Mouse (Mus musculus) myocyte (in vitro differentiated cells): ENCODE measurements around the gene Dchs2. TPM values are rescaled to one million over a fixed set of nuclear protein-coding genes. Genes with fewer than 3 reads are reported as not detected.
"Not testable (repeated sequence)": the region's sequence is repeated elsewhere in the genome, so short reads cannot be mapped to it uniquely, and the experiment has no call there.

Experiments used
- H3K27me3 ChIP-seq: one replicate; pipeline ENCODE4 v1.6.1; 2011; ENCODE audit not compliant: control insufficient read depth, insufficient read depth, insufficient read length
- H3K36me3 ChIP-seq: one replicate; pipeline ENCODE4 v1.6.1; 2011; ENCODE audit not compliant: control insufficient read depth, insufficient read depth
- H3K4me2 ChIP-seq: one replicate; pipeline ENCODE4 v1.6.1; 2011; ENCODE audit warnings: low read depth, control low read depth
- H3K4me3 ChIP-seq: one replicate; pipeline ENCODE4 v1.5.1; 2011; ENCODE audit warnings: mild to moderate bottlenecking, control low read depth, moderate library complexity
- H3K79me2 ChIP-seq: one replicate; pipeline ENCODE4 v1.6.1; 2011; ENCODE audit not compliant: control insufficient read depth, insufficient read depth
- H3ac ChIP-seq: one replicate; pipeline ENCODE4 v1.6.1; 2011; ENCODE audit not compliant: control insufficient read depth, insufficient read length
- CEBPB ChIP-seq: IDR thresholded peaks from 2 replicates; pipeline ENCODE4 v1.6.1; 2011; ENCODE audit warnings: mild to moderate bottlenecking, moderate library complexity; ENCODE audit not compliant: poor library complexity, insufficient read depth, severe bottlenecking
- E2F4 ChIP-seq: IDR thresholded peaks from one replicate; pipeline ENCODE4 v1.6.1; 2011; ENCODE audit warnings: mild to moderate bottlenecking, control low read depth, moderate library complexity; ENCODE audit not compliant: insufficient read depth
- MAX ChIP-seq: IDR thresholded peaks from one replicate; pipeline ENCODE4 v1.6.1; 2011; ENCODE audit warnings: low read depth, mild to moderate bottlenecking, control low read depth
- MYOD1 ChIP-seq, 3 experiments: IDR thresholded peaks; one replicate each; pipeline ENCODE4 v1.6.1; 2011; ENCODE audit warnings: control low read depth in 2 of 3, low read depth in 2 of 3, mild to moderate bottlenecking in 2 of 3, moderate library complexity in 1 of 3; ENCODE audit not compliant: insufficient read length in 2 of 3, control insufficient read depth in 1 of 3
- MYOG ChIP-seq, 3 experiments: IDR thresholded peaks; one replicate each; pipeline ENCODE4 v1.6.1; 2011; ENCODE audit warnings: control low read depth in 2 of 3, low read depth in 2 of 3, mild to moderate bottlenecking in 2 of 3; ENCODE audit not compliant: insufficient read length in 2 of 3, control insufficient read depth in 1 of 3, insufficient read depth in 1 of 3
- POLR2A ChIP-seq: IDR thresholded peaks from one replicate; pipeline ENCODE4 v1.6.1; 2011; ENCODE audit warnings: low read depth, mild to moderate bottlenecking, control low read depth, moderate library complexity; ENCODE audit not compliant: insufficient read length
- POLR2AphosphoS2 ChIP-seq: IDR thresholded peaks from one replicate; pipeline ENCODE4 v1.6.1; 2011; ENCODE audit warnings: low read depth, control low read depth; ENCODE audit not compliant: insufficient read length
- REST ChIP-seq: IDR thresholded peaks from one replicate; pipeline ENCODE4 v1.6.1; 2011; ENCODE audit warnings: mild to moderate bottlenecking, control low read depth, moderate library complexity; ENCODE audit not compliant: insufficient read depth, insufficient read length
- SRF ChIP-seq: IDR thresholded peaks from one replicate; pipeline ENCODE4 v1.6.1; 2011; ENCODE audit warnings: low read depth; ENCODE audit not compliant: control insufficient read depth, insufficient read length
- TCF12 ChIP-seq: IDR thresholded peaks from one replicate; pipeline ENCODE4 v1.6.1; 2011; ENCODE audit warnings: mild to moderate bottlenecking, control low read depth; ENCODE audit not compliant: poor library complexity, insufficient read depth, severe bottlenecking
- TCF3 ChIP-seq: IDR thresholded peaks from one replicate; pipeline ENCODE4 v1.6.1; 2011; ENCODE audit warnings: low read depth, control low read depth; ENCODE audit not compliant: insufficient read length
- USF1 ChIP-seq: IDR thresholded peaks from one replicate; pipeline ENCODE4 v1.6.1; 2011; ENCODE audit warnings: low read depth, mild to moderate bottlenecking, control low read depth, moderate library complexity
- polyA plus RNA-seq: library from polyadenylated mRNA; unstranded; fragments of >200 nt; fragmentation: generic; extraction: Trizol; gene quantifications from one replicate; pipeline ENCODE4 v1.2.1, GENCODE M21; 2012; ENCODE audit warnings: missing spikeins

The Dchs2 gene
- polyA plus RNA-seq, 1 experiment = 0.04 TPM

- Histone ChIP-seq H3ac (no peak overlapping the region), H3K27me3 (peaks cover 6% of the 10 kb centered on the region), H3K4me2 (no peak overlapping the region), H3K4me3 (no peak overlapping the region), H3K79me2 (no peaks in the 10 kb centered on the region), H3K36me3 (no peaks in the 10 kb centered on the region)
- TF ChIP-seq POLR2AphosphoS2 (no peak), CEBPB (no peak), E2F4 (no peak), SRF (no peak), MYOD1 (IDR thresholded peaks at IDR 0.05; ENCODE audit: control insufficient read depth in 1 of 3, insufficient read length in 2 of 3, low read depth in 2 of 3) (no peak), TCF12 (no peak), MAX (no peak), TCF3 (no peak), REST (no peak), USF1 (no peak), MYOG (IDR thresholded peaks at IDR 0.05; ENCODE audit: control insufficient read depth in 1 of 3, insufficient read depth in 1 of 3, insufficient read length in 2 of 3, low read depth in 2 of 3) (no peak), POLR2A (no peak)
These were observed 14.9 kb upstream of the Dchs2 start for GRCm38 (mm10) chr3:83112869-83113268.

- Histone ChIP-seq H3K36me3 (no peaks in the 10 kb centered on the region), H3ac (no peak overlapping the region), H3K4me3 (no peak overlapping the region), H3K79me2 (no peaks in the 10 kb centered on the region), H3K4me2 (no peak overlapping the region), H3K27me3 (peaks cover 6% of the 10 kb centered on the region)
- TF ChIP-seq POLR2AphosphoS2 (no peak), POLR2A (no peak), SRF (no peak)
These were observed 12.8 kb upstream of the Dchs2 start for GRCm38 (mm10) chr3:83114946-83115345.

- no peaks in the 10 kb centered on the region for H3K79me2 ChIP-seq
- H3K36me3 ChIP-seq = no peaks in the 10 kb centered on the region
- TF ChIP-seq USF1 = no peak
- no peak for TF ChIP-seq TCF12
- TF ChIP-seq SRF = no peak
- no peak for TF ChIP-seq REST
- TF ChIP-seq POLR2A = no peak
- no peak for TF ChIP-seq TCF3
- no peak for TF ChIP-seq MYOD1 (IDR thresholded peaks at IDR 0.05; ENCODE audit: control insufficient read depth in 1 of 3, insufficient read length in 2 of 3, low read depth in 2 of 3)
- TF ChIP-seq MYOG (IDR thresholded peaks at IDR 0.05; ENCODE audit: control insufficient read depth in 1 of 3, insufficient read depth in 1 of 3, insufficient read length in 2 of 3, low read depth in 2 of 3) = no peak
- no peak for TF ChIP-seq E2F4
- TF ChIP-seq MAX = no peak
- TF ChIP-seq CEBPB = no peak
- TF ChIP-seq POLR2AphosphoS2 = no peak
- peak overlapping the region; percentile 4 for H3K4me2 ChIP-seq
- no peak overlapping the region for H3K4me3 ChIP-seq
- no peak overlapping the region for H3ac ChIP-seq
- H3K27me3 ChIP-seq = peaks cover 6% of the 10 kb centered on the region
These were observed 10.2 kb upstream of the Dchs2 start for GRCm38 (mm10) chr3:83117592-83117991.

GRCm38 (mm10) chr3:83123945-83124344 lies 3.8 kb upstream of the Dchs2 start:
- H3K4me2 ChIP-seq, H3ac ChIP-seq, H3K4me3 ChIP-seq, H3K36me3 ChIP-seq, H3K79me2 ChIP-seq: not testable (repeated sequence)
- H3K27me3 ChIP-seq = peaks cover 27% of the 10 kb centered on the region

GRCm38 (mm10) chr3:83127088-83127725 lies 541 bp upstream of the Dchs2 start:
- peaks cover 38% of the 10 kb centered on the region for H3K27me3 ChIP-seq

More at GRCm38 (mm10) chr3:83127088-83127725, 541 bp upstream of the Dchs2 start:
- H3K4me3 ChIP-seq = no peak overlapping the region
- no peak for TF ChIP-seq TCF12
- TF ChIP-seq MYOG (IDR thresholded peaks at IDR 0.05; ENCODE audit: control insufficient read depth in 1 of 3, insufficient read depth in 1 of 3, insufficient read length in 2 of 3, low read depth in 2 of 3) = no peak
- TF ChIP-seq E2F4 = no peak
- TF ChIP-seq TCF3 = no peak
- no peak for TF ChIP-seq SRF
- TF ChIP-seq POLR2AphosphoS2 = no peak
- TF ChIP-seq REST = no peak
- TF ChIP-seq CEBPB = no peak
- no peak for TF ChIP-seq USF1
- no peak for TF ChIP-seq MYOD1 (IDR thresholded peaks at IDR 0.05; ENCODE audit: control insufficient read depth in 1 of 3, insufficient read length in 2 of 3, low read depth in 2 of 3)
- TF ChIP-seq POLR2A = no peak
- TF ChIP-seq MAX = no peak
- H3K36me3 ChIP-seq = no peaks in the 10 kb centered on the region
- no peak overlapping the region for H3K4me2 ChIP-seq
- H3K79me2 ChIP-seq = no peaks in the 10 kb centered on the region
- no peak overlapping the region for H3ac ChIP-seq
